Mouse (Mus musculus): ENCODE data around the gene Car12. TPM values are rescaled to one million over a fixed set of nuclear protein-coding genes. Genes with fewer than 3 reads are reported as not detected.

Car12 gene
- polyA plus RNA-seq, 1 experiment from 2014 or later, result 3.3 TPM

DNA sequence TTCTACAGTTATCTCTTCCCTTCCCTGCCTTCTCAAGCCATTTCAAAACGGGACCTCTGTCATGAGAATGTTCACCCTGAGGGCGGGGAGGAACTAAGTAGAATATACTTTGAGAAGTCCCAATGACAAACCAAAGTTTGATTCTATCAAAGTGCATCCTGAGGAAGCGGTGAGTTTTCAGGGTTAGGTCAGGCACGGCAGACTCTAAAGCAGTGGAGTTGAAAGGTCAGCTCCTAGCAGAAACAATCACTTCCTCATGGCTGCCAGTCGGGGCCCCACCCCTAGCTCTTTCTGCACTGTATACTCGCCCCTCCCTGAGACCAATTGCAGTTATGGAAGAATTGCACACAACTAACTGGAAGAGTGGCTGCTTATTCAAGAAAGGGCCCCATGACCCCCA, 33.4 kb upstream of the Car12 start:
- no peak for ATAC-seq
- Histone ChIP-seq H3K9me3 (ENCODE audit: control insufficient read depth, low read length) (no peaks in the 10 kb centered on the region; the same call in 1 of the 2 replicates), H3K36me3 (ENCODE audit: control insufficient read depth, insufficient read depth) (no peaks in the 10 kb centered on the region), H3K4me1 (replicated peaks; ENCODE audit: control insufficient read depth, insufficient read depth, low read length) (no peaks in the 10 kb centered on the region), H3K4me3 (replicated peaks; ENCODE audit: low read length) (no peak overlapping the region), H3K4me2 (ENCODE audit: low read length) (no peak overlapping the region), H3K9ac (replicated peaks; ENCODE audit: low read depth, low read length) (no peak overlapping the region), H3K27me3 (replicated peaks; ENCODE audit: control insufficient read depth, insufficient read depth, low read length) (no peaks in the 10 kb centered on the region), H3K27ac (ENCODE audit: low read length) (no peak overlapping the region)
- WGBS, result 74% methylated on average over 6 of the region's 6 CpGs

DNA sequence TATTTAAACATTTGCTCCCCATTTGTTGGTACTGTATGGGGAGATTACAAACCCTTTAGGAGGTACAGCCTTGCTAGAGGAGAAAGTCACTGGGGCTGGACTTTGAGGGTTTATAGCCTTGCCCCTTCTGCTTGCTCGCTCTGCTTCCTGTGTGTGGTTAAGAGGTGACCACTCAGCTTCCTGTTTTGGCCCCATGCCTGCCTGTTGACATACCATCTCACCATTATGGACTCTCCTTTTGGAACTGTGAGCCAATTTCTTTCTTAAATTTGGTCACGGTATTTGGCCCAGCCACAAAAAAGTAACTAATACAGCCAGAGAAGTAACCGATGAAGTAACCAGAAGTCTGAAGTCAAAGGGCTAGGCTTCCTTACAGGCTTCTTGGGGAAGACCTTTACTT, 30.7 kb upstream of the Car12 start:
- ATAC-seq, result no peak
- Histone ChIP-seq H3K36me3 (ENCODE audit: control insufficient read depth, insufficient read depth) (no peaks in the 10 kb centered on the region), H3K9me3 (ENCODE audit: control insufficient read depth, low read length) (no peaks in the 10 kb centered on the region), H3K4me3 (replicated peaks; ENCODE audit: low read length) (no peak overlapping the region), H3K27ac (ENCODE audit: low read length) (no peak overlapping the region), H3K4me1 (replicated peaks; ENCODE audit: control insufficient read depth, insufficient read depth, low read length) (no peaks in the 10 kb centered on the region), H3K4me2 (ENCODE audit: low read length) (no peak overlapping the region), H3K27me3 (replicated peaks; ENCODE audit: control insufficient read depth, insufficient read depth, low read length) (no peaks in the 10 kb centered on the region), H3K9ac (replicated peaks; ENCODE audit: low read depth, low read length) (no peak overlapping the region)
- WGBS, result 91% methylated on average over 3 of the region's 3 CpGs

GRCm38 (mm10) chr9:66685730-66686129, 27.8 kb upstream of the Car12 start:
- Histone ChIP-seq H3K9ac (replicated peaks; ENCODE audit: low read depth, low read length) (no peak overlapping the region), H3K4me1 (replicated peaks; ENCODE audit: control insufficient read depth, insufficient read depth, low read length) (no peaks in the 10 kb centered on the region), H3K36me3 (ENCODE audit: control insufficient read depth, insufficient read depth) (no peaks in the 10 kb centered on the region), H3K27ac (ENCODE audit: low read length) (no peak overlapping the region), H3K27me3 (replicated peaks; ENCODE audit: control insufficient read depth, insufficient read depth, low read length) (no peaks in the 10 kb centered on the region), H3K4me3 (replicated peaks; ENCODE audit: low read length) (no peak overlapping the region), H3K4me2 (ENCODE audit: low read length) (no peak overlapping the region), H3K9me3 (ENCODE audit: control insufficient read depth, low read length) (no peaks in the 10 kb centered on the region)
- 83% methylated on average over 6 of the region's 6 CpGs for WGBS
- ATAC-seq, result no peak

DNA sequence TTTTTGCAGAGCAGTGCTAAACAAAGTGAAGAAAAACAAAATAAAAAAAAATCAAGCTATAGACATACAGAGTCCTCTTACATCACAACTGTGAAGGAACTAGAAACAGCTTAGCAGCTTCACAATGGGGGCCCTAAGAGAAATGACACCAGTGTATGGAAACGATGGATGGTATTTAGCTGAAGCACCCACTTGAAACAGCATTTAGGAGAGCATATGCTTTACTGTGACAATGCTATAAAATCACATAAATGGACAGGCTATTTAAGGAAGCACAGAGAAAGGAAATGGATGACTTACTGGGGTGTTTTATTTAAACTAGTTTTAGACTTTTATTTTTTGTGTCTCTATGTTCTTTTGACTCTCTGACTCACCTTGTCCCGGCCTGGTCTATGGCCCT, 25.8 kb upstream of the Car12 start:
- Histone ChIP-seq H3K4me3 (replicated peaks; ENCODE audit: low read length) (no peak overlapping the region), H3K4me1 (replicated peaks; ENCODE audit: control insufficient read depth, insufficient read depth, low read length) (no peaks in the 10 kb centered on the region), H3K9me3 (ENCODE audit: control insufficient read depth, low read length) (no peaks in the 10 kb centered on the region), H3K36me3 (ENCODE audit: control insufficient read depth, insufficient read depth) (no peaks in the 10 kb centered on the region), H3K9ac (replicated peaks; ENCODE audit: low read depth, low read length) (no peak overlapping the region), H3K4me2 (ENCODE audit: low read length) (no peak overlapping the region), H3K27me3 (replicated peaks; ENCODE audit: control insufficient read depth, insufficient read depth, low read length) (no peaks in the 10 kb centered on the region), H3K27ac (ENCODE audit: low read length) (no peak overlapping the region)
- no peak for ATAC-seq
- 77% methylated on average over 2 of the region's 2 CpGs for WGBS

DNA sequence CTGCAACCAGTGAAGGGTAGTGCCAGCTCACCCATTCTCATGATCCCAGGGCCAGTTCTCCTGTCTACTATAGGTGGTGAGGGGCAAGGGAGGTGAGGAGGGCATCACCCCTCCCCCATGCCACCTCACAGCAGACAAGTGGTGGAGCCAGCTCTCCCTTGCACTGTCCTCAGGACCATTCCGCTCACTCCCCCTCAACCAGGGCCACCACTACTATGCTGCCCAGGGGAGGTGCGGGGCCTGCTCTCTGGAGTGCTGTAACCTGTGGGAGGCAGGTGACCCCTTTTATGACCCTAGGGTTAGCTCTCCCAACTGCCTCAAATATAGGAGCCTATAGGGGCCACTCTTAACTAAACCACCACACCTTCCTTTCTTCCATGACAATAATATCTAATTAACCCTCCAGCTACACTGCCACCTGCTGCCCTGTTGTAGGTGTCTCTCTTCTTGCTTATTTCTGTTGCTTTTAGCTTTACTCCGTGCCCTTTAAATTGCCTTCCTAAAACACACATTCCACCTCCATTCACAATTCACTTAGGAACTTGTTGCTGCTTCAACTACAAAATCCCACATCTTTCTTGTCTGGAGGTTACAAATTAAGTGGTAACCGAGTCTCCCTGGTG, 21.7 kb upstream of the Car12 start:
- H3K27ac ChIP-seq (ENCODE audit: low read length), result no peak overlapping the region
- no peaks in the 10 kb centered on the region for H3K36me3 ChIP-seq (ENCODE audit: control insufficient read depth, insufficient read depth)
- H3K4me1 ChIP-seq (replicated peaks; ENCODE audit: control insufficient read depth, insufficient read depth, low read length), result no peaks in the 10 kb centered on the region
- ATAC-seq, result no peak
- H3K9ac ChIP-seq (replicated peaks; ENCODE audit: low read depth, low read length), result no peak overlapping the region
- WGBS, result 76% methylated on average over 4 of the region's 4 CpGs
- H3K27me3 ChIP-seq (replicated peaks; ENCODE audit: control insufficient read depth, insufficient read depth, low read length), result no peaks in the 10 kb centered on the region
- H3K9me3 ChIP-seq (ENCODE audit: control insufficient read depth, low read length), result no peaks in the 10 kb centered on the region
- no peak overlapping the region for H3K4me3 ChIP-seq (replicated peaks; ENCODE audit: low read length)
- H3K4me2 ChIP-seq (ENCODE audit: low read length), result no peak overlapping the region

DNA sequence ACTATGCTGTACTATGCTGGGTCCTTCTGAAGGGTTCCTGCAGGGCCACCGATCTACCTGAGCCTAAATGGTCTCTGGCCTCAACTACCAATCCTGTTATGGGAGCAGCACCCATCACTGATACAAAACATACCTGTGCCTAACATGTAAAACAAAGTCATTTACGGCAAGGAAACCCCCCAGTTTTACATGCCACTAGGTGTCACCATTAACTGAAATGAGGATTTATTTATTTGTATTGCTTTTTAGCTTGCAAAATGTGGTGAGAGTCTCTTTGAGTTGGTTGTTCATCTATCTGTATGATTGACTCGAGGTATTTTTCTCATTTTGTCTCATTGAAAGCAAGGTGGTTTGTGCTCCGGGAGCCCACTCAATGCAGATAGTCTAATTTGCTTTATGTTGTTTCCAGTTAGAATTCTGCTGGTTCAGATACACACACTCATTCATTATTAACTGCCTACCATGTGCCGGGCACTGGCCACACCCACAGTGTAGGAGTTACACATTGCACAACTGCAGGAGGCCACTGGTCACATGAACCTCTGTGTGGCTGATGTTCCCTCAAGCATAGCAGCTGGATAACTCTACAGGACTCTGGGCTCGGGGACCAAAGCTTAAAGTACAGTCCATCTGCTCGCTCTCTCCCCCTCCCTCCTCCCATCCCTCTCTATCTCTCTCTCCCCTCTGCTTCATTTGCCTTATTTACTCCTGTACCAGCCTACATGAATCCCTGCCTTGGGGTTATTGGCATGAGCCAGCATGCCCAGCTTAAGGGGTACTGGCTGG, 15.9 kb upstream of the Car12 start:
- no peaks in the 10 kb centered on the region for H3K27me3 ChIP-seq (replicated peaks; ENCODE audit: control insufficient read depth, insufficient read depth, low read length)
- no peaks in the 10 kb centered on the region for H3K4me1 ChIP-seq (replicated peaks; ENCODE audit: control insufficient read depth, insufficient read depth, low read length)
- H3K9ac ChIP-seq (replicated peaks; ENCODE audit: low read depth, low read length), result no peak overlapping the region
- H3K36me3 ChIP-seq (ENCODE audit: control insufficient read depth, insufficient read depth), result no peaks in the 10 kb centered on the region
- no peak overlapping the region for H3K4me3 ChIP-seq (replicated peaks; ENCODE audit: low read length)
- no peak for ATAC-seq
- no peak overlapping the region for H3K4me2 ChIP-seq (ENCODE audit: low read length)
- no peaks in the 10 kb centered on the region for H3K9me3 ChIP-seq (ENCODE audit: control insufficient read depth, low read length)
- no peak overlapping the region for H3K27ac ChIP-seq (ENCODE audit: low read length)
- 85% methylated on average over 7 of the region's 7 CpGs for WGBS

DNA sequence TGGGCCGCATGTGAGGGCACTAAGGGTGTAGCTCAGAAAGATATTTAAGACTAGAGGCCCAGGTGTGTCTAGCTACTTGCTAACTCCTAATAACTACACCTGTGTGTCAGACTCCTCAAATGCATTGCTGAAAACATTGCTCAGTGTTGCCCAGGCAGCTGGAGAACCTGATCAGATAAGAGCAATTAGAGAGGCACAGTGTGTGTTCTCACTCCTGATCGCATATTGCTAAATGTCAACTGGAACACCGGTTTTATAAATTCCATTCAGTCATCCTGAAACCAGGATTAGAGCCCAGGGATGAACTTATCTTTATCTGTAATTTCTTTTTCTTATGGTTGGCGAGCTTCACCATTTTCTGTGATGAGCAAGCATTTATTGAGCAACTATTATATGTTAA, 13.7 kb upstream of the Car12 start:
- no peak overlapping the region for H3K4me2 ChIP-seq (ENCODE audit: low read length)
- H3K9ac ChIP-seq (replicated peaks; ENCODE audit: low read depth, low read length), result no peak overlapping the region
- no peaks in the 10 kb centered on the region for H3K4me1 ChIP-seq (replicated peaks; ENCODE audit: control insufficient read depth, insufficient read depth, low read length)
- no peaks in the 10 kb centered on the region for H3K27me3 ChIP-seq (replicated peaks; ENCODE audit: control insufficient read depth, insufficient read depth, low read length)
- H3K4me3 ChIP-seq (replicated peaks; ENCODE audit: low read length), result no peak overlapping the region
- no peaks in the 10 kb centered on the region for H3K36me3 ChIP-seq (ENCODE audit: control insufficient read depth, insufficient read depth)
- no peaks in the 10 kb centered on the region for H3K9me3 ChIP-seq (ENCODE audit: control insufficient read depth, low read length)
- ATAC-seq, result no peak
- 93% methylated on average over 4 of the region's 4 CpGs for WGBS
- H3K27ac ChIP-seq (ENCODE audit: low read length), result no peak overlapping the region

DNA sequence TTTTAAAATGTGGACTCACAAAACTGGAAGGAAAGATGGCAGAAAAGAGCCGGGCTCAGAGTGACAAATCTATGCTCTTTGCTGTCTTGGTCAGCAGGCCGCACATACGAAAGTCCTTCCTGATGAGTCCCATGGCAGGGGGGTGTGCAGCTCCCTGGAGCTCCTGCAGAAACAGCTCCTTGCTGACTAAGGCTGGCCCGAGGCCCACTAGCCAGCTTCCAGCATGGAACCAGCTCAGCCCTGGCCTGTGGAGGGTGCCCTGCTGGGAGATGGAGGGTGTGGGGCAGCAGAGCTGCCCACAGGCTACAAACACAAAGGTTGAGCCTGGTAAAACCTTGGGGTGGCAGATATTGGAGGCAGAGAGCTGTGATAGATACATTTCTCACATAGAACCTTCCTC, 10.5 kb upstream of the Car12 start:
- Histone ChIP-seq H3K9me3 (ENCODE audit: control insufficient read depth, low read length) (no peaks in the 10 kb centered on the region), H3K4me2 (ENCODE audit: low read length) (no peak overlapping the region), H3K4me1 (replicated peaks; ENCODE audit: control insufficient read depth, insufficient read depth, low read length) (peaks cover 5% of the 10 kb centered on the region), H3K36me3 (ENCODE audit: control insufficient read depth, insufficient read depth) (no peaks in the 10 kb centered on the region), H3K27me3 (replicated peaks; ENCODE audit: control insufficient read depth, insufficient read depth, low read length) (no peaks in the 10 kb centered on the region), H3K27ac (ENCODE audit: low read length) (no peak overlapping the region), H3K9ac (replicated peaks; ENCODE audit: low read depth, low read length) (no peak overlapping the region), H3K4me3 (replicated peaks; ENCODE audit: low read length) (no peak overlapping the region)
- 87% methylated on average over 4 of the region's 4 CpGs for WGBS
- ATAC-seq, result no peak

DNA sequence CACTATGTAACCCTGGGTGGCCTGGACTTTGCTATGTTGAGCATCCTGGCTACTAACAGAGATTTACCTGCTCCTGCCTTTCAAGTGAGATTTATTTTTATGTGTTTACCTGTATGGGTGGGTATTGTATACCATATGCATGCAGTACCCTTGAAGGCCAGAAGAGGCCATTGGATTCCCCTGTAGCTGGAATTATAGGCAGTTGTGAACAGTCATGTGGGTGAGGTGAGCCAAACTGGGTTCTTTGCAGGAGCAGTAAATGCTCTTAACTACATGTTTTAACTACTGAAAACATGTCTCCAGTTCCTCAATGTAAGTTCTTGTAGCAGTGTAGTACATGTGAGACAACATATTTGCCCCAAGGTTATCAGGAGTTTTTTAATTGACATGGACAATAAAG, 8.1 kb upstream of the Car12 start:
- Histone ChIP-seq H3K4me1 (replicated peaks; ENCODE audit: control insufficient read depth, insufficient read depth, low read length) (peaks cover 24% of the 10 kb centered on the region), H3K9ac (replicated peaks; ENCODE audit: low read depth, low read length) (no peak overlapping the region), H3K27ac (ENCODE audit: low read length) (no peak overlapping the region), H3K27me3 (replicated peaks; ENCODE audit: control insufficient read depth, insufficient read depth, low read length) (no peaks in the 10 kb centered on the region), H3K9me3 (ENCODE audit: control insufficient read depth, low read length) (no peaks in the 10 kb centered on the region), H3K36me3 (ENCODE audit: control insufficient read depth, insufficient read depth) (no peaks in the 10 kb centered on the region), H3K4me2 (ENCODE audit: low read length) (no peak overlapping the region), H3K4me3 (replicated peaks; ENCODE audit: low read length) (no peak overlapping the region)
- ATAC-seq, result no peak
